Mouse (Mus musculus) embryo, embryonic 11 days (tissue): ENCODE results near the gene Crocc.

Source experiments
- DNase-seq: peaks from one replicate; pipeline ENCODE4 v3.0.0-alpha.2; 2015

Crocc gene

GRCm38 (mm10) chr4:141066709-141067515, 6.6 kb upstream of the Crocc start:
- no peak for DNase-seq

GRCm38 (mm10) chr4:141065123-141065522, 4.8 kb upstream of the Crocc start:
- DNase-seq = peak; percentile 92

GRCm38 (mm10) chr4:141064104-141064659, 3.8 kb upstream of the Crocc start:
- DNase-seq = no peak

GRCm38 (mm10) chr4:141059616-141060425, 529 bp downstream of the Crocc start:
- DNase-seq = peak; percentile 40

- no peak for DNase-seq
Measured at GRCm38 (mm10) chr4:141058835-141059234, 1.5 kb downstream of the Crocc start.

GRCm38 (mm10) chr4:141056970-141057369, 3.4 kb downstream of the Crocc start:
- no peak for DNase-seq

- peak; percentile 60 for DNase-seq
Measured at GRCm38 (mm10) chr4:141053568-141054161, 6.7 kb downstream of the Crocc start.

- no peak for DNase-seq
Measured at GRCm38 (mm10) chr4:141053138-141053537, 7.2 kb downstream of the Crocc start.

- no peak for DNase-seq
Measured at GRCm38 (mm10) chr4:141052442-141052841, 7.9 kb downstream of the Crocc start.

GRCm38 (mm10) chr4:141049476-141049835, 10.9 kb downstream of the Crocc start:
- DNase-seq = peak; percentile 86

- DNase-seq = peak; percentile 48
Measured at GRCm38 (mm10) chr4:141048810-141049475, 11.4 kb downstream of the Crocc start.

GRCm38 (mm10) chr4:141044816-141045215, 15.5 kb downstream of the Crocc start:
- peak; percentile 85 for DNase-seq

GRCm38 (mm10) chr4:141041117-141041516, 19.2 kb downstream of the Crocc start:
- DNase-seq = no peak

GRCm38 (mm10) chr4:141033606-141034549, 26.5 kb downstream of the Crocc start:
- DNase-seq = no peak

- peak; percentile 83 for DNase-seq
Measured at GRCm38 (mm10) chr4:141031733-141032132, 28.6 kb downstream of the Crocc start.

- no peak for DNase-seq
Measured at GRCm38 (mm10) chr4:141030541-141031206, 29.7 kb downstream of the Crocc start.

GRCm38 (mm10) chr4:141024992-141025391, 35.4 kb downstream of the Crocc start:
- no peak for DNase-seq

GRCm38 (mm10) chr4:141024052-141024451, 36.3 kb downstream of the Crocc start:
- no peak for DNase-seq

GRCm38 (mm10) chr4:141021614-141021929, 38.8 kb downstream of the Crocc start:
- DNase-seq = no peak

- DNase-seq = peak; percentile 76
Measured at GRCm38 (mm10) chr4:141020811-141021613, 39.3 kb downstream of the Crocc start.
